Mouse (Mus musculus): Measurements from ENCODE around the gene Rbms3. TPM values are rescaled to one million over a fixed set of nuclear protein-coding genes. Genes with fewer than 3 reads are reported as not detected.

The Rbms3 gene
- polyA plus RNA-seq, 1 experiment from 2014 or later: 38.4 TPM

- no peaks in the 10 kb centered on the region for H3K27me3 ChIP-seq (ENCODE audit: control insufficient read depth, insufficient read depth, low read length)
- 84% methylated on average over 4 of the region's 4 CpGs for WGBS
- H3K4me3 ChIP-seq (ENCODE audit: low read depth, low read length): no peak overlapping the region
- no peaks in the 10 kb centered on the region for H3K4me1 ChIP-seq (replicated peaks; ENCODE audit: control insufficient read depth, insufficient read depth, low read length)
- H3K9me3 ChIP-seq (ENCODE audit: control insufficient read depth, low read length): no peaks in the 10 kb centered on the region
- H3K36me3 ChIP-seq (ENCODE audit: control insufficient read depth, insufficient read depth, low read length): no peaks in the 10 kb centered on the region
- no peak for DNase-seq (ENCODE audit: low spot score)
- ATAC-seq (ENCODE audit: low FRiP score): no peak
- no peak overlapping the region for H3K4me2 ChIP-seq (replicated peaks; ENCODE audit: low read depth, low read length)
- no peak overlapping the region for H3K9ac ChIP-seq (ENCODE audit: low read depth, low read length)
- no peak overlapping the region for H3K27ac ChIP-seq (ENCODE audit: low read depth, low read length)
Measured at GRCm38 (mm10) chr9:117342336-117342735, 287.4 kb downstream of the Rbms3 start.

- Histone ChIP-seq H3K9ac (ENCODE audit: low read depth, low read length) (no peak overlapping the region), H3K9me3 (ENCODE audit: control insufficient read depth, low read length) (no peaks in the 10 kb centered on the region), H3K4me2 (replicated peaks; ENCODE audit: low read depth, low read length) (no peak overlapping the region), H3K27ac (ENCODE audit: low read depth, low read length) (no peak overlapping the region), H3K36me3 (ENCODE audit: control insufficient read depth, insufficient read depth, low read length) (no peaks in the 10 kb centered on the region), H3K27me3 (ENCODE audit: control insufficient read depth, insufficient read depth, low read length) (no peaks in the 10 kb centered on the region), H3K4me1 (replicated peaks; ENCODE audit: control insufficient read depth, insufficient read depth, low read length) (no peaks in the 10 kb centered on the region), H3K4me3 (ENCODE audit: low read depth, low read length) (no peak overlapping the region)
- DNase-seq (ENCODE audit: low spot score) (no peak), ATAC-seq (ENCODE audit: low FRiP score) (no peak)
- WGBS: 87% methylated on average over 5 of the region's 5 CpGs
Measured at GRCm38 (mm10) chr9:117330681-117331080, 299.0 kb downstream of the Rbms3 start.

GRCm38 (mm10) chr9:117319271-117319670 is 310.4 kb downstream of the Rbms3 start:
- DNase-seq (ENCODE audit: low spot score) (no peak), ATAC-seq (ENCODE audit: low FRiP score) (no peak)
- no peak overlapping the region for H3K27ac ChIP-seq (ENCODE audit: low read depth, low read length)
- H3K36me3 ChIP-seq (ENCODE audit: control insufficient read depth, insufficient read depth, low read length): no peaks in the 10 kb centered on the region
- H3K27me3 ChIP-seq (ENCODE audit: control insufficient read depth, insufficient read depth, low read length): no peaks in the 10 kb centered on the region
- H3K4me2 ChIP-seq (replicated peaks; ENCODE audit: low read depth, low read length): no peak overlapping the region
- no peaks in the 10 kb centered on the region for H3K9me3 ChIP-seq (ENCODE audit: control insufficient read depth, low read length)
- no peak overlapping the region for H3K4me3 ChIP-seq (ENCODE audit: low read depth, low read length)
- no peak overlapping the region for H3K9ac ChIP-seq (ENCODE audit: low read depth, low read length)
- WGBS: 87% methylated on average over 3 of the region's 3 CpGs
- H3K4me1 ChIP-seq (replicated peaks; ENCODE audit: control insufficient read depth, insufficient read depth, low read length): no peaks in the 10 kb centered on the region

GRCm38 (mm10) chr9:117318461-117318860 is 311.3 kb downstream of the Rbms3 start:
- H3K36me3 ChIP-seq (ENCODE audit: control insufficient read depth, insufficient read depth, low read length): no peaks in the 10 kb centered on the region
- ATAC-seq (ENCODE audit: low FRiP score) (no peak), DNase-seq (ENCODE audit: low spot score) (no peak)
- no peak overlapping the region for H3K4me3 ChIP-seq (ENCODE audit: low read depth, low read length)
- no peaks in the 10 kb centered on the region for H3K9me3 ChIP-seq (ENCODE audit: control insufficient read depth, low read length)
- no peak overlapping the region for H3K27ac ChIP-seq (ENCODE audit: low read depth, low read length)
- 62% methylated on average over 4 of the region's 4 CpGs for WGBS
- H3K9ac ChIP-seq (ENCODE audit: low read depth, low read length): no peak overlapping the region
- H3K27me3 ChIP-seq (ENCODE audit: control insufficient read depth, insufficient read depth, low read length): no peaks in the 10 kb centered on the region
- H3K4me1 ChIP-seq (replicated peaks; ENCODE audit: control insufficient read depth, insufficient read depth, low read length): no peaks in the 10 kb centered on the region
- H3K4me2 ChIP-seq (replicated peaks; ENCODE audit: low read depth, low read length): no peak overlapping the region

GRCm38 (mm10) chr9:117317251-117317650 is 312.5 kb downstream of the Rbms3 start:
- Histone ChIP-seq H3K27ac (ENCODE audit: low read depth, low read length) (no peak overlapping the region), H3K4me3 (ENCODE audit: low read depth, low read length) (no peak overlapping the region)

GRCm38 (mm10) chr9:117313642-117314041 is 316.1 kb downstream of the Rbms3 start:
- no peak overlapping the region for H3K4me2 ChIP-seq (replicated peaks; ENCODE audit: low read depth, low read length)
- ATAC-seq (ENCODE audit: low FRiP score) (no peak), DNase-seq (ENCODE audit: low spot score) (no peak)
- H3K9me3 ChIP-seq (ENCODE audit: control insufficient read depth, low read length): no peaks in the 10 kb centered on the region
- H3K9ac ChIP-seq (ENCODE audit: low read depth, low read length): no peak overlapping the region
- no peaks in the 10 kb centered on the region for H3K36me3 ChIP-seq (ENCODE audit: control insufficient read depth, insufficient read depth, low read length)
- H3K27ac ChIP-seq (ENCODE audit: low read depth, low read length): no peak overlapping the region
- WGBS: 81% methylated on average over 11 of the region's 11 CpGs
- H3K4me3 ChIP-seq (ENCODE audit: low read depth, low read length): no peak overlapping the region
- H3K27me3 ChIP-seq (ENCODE audit: control insufficient read depth, insufficient read depth, low read length): no peaks in the 10 kb centered on the region
- no peaks in the 10 kb centered on the region for H3K4me1 ChIP-seq (replicated peaks; ENCODE audit: control insufficient read depth, insufficient read depth, low read length)

More at GRCm38 (mm10) chr9:117317251-117317650, 312.5 kb downstream of the Rbms3 start:
- 95% methylated on average over 7 of the region's 7 CpGs for WGBS
- Histone ChIP-seq H3K4me1 (replicated peaks; ENCODE audit: control insufficient read depth, insufficient read depth, low read length) (no peaks in the 10 kb centered on the region), H3K27me3 (ENCODE audit: control insufficient read depth, insufficient read depth, low read length) (no peaks in the 10 kb centered on the region), H3K4me2 (replicated peaks; ENCODE audit: low read depth, low read length) (no peak overlapping the region), H3K9ac (ENCODE audit: low read depth, low read length) (no peak overlapping the region), H3K36me3 (ENCODE audit: control insufficient read depth, insufficient read depth, low read length) (no peaks in the 10 kb centered on the region), H3K9me3 (ENCODE audit: control insufficient read depth, low read length) (no peaks in the 10 kb centered on the region)
- ATAC-seq (ENCODE audit: low FRiP score): no peak
- no peak for DNase-seq (ENCODE audit: low spot score)

GRCm38 (mm10) chr9:117309809-117310208 is 319.9 kb downstream of the Rbms3 start:
- Histone ChIP-seq H3K27me3 (ENCODE audit: control insufficient read depth, insufficient read depth, low read length) (no peaks in the 10 kb centered on the region), H3K4me1 (replicated peaks; ENCODE audit: control insufficient read depth, insufficient read depth, low read length) (no peaks in the 10 kb centered on the region), H3K36me3 (ENCODE audit: control insufficient read depth, insufficient read depth, low read length) (no peaks in the 10 kb centered on the region), H3K4me2 (replicated peaks; ENCODE audit: low read depth, low read length) (no peak overlapping the region), H3K9ac (ENCODE audit: low read depth, low read length) (no peak overlapping the region), H3K27ac (ENCODE audit: low read depth, low read length) (no peak overlapping the region), H3K4me3 (ENCODE audit: low read depth, low read length) (no peak overlapping the region), H3K9me3 (ENCODE audit: control insufficient read depth, low read length) (no peaks in the 10 kb centered on the region)
- no peak for ATAC-seq (ENCODE audit: low FRiP score)
- no peak for DNase-seq (ENCODE audit: low spot score)

GRCm38 (mm10) chr9:117298991-117299390 is 330.7 kb downstream of the Rbms3 start:
- H3K4me1 ChIP-seq (replicated peaks; ENCODE audit: control insufficient read depth, insufficient read depth, low read length): no peaks in the 10 kb centered on the region
- WGBS: 78% methylated on average over 7 of the region's 7 CpGs
- H3K27ac ChIP-seq (ENCODE audit: low read depth, low read length): no peak overlapping the region
- no peak for ATAC-seq (ENCODE audit: low FRiP score)
- H3K27me3 ChIP-seq (ENCODE audit: control insufficient read depth, insufficient read depth, low read length): no peaks in the 10 kb centered on the region
- no peak overlapping the region for H3K4me2 ChIP-seq (replicated peaks; ENCODE audit: low read depth, low read length)
- no peaks in the 10 kb centered on the region for H3K9me3 ChIP-seq (ENCODE audit: control insufficient read depth, low read length)
- no peaks in the 10 kb centered on the region for H3K36me3 ChIP-seq (ENCODE audit: control insufficient read depth, insufficient read depth, low read length)
- H3K4me3 ChIP-seq (ENCODE audit: low read depth, low read length): no peak overlapping the region
- no peak overlapping the region for H3K9ac ChIP-seq (ENCODE audit: low read depth, low read length)
- no peak for DNase-seq (ENCODE audit: low spot score)

- Histone ChIP-seq H3K36me3 (ENCODE audit: control insufficient read depth, insufficient read depth, low read length) (no peaks in the 10 kb centered on the region), H3K4me1 (replicated peaks; ENCODE audit: control insufficient read depth, insufficient read depth, low read length) (no peaks in the 10 kb centered on the region), H3K27ac (ENCODE audit: low read depth, low read length) (no peak overlapping the region), H3K4me2 (replicated peaks; ENCODE audit: low read depth, low read length) (no peak overlapping the region), H3K9me3 (ENCODE audit: control insufficient read depth, low read length) (no peaks in the 10 kb centered on the region), H3K9ac (ENCODE audit: low read depth, low read length) (no peak overlapping the region), H3K4me3 (ENCODE audit: low read depth, low read length) (no peak overlapping the region), H3K27me3 (ENCODE audit: control insufficient read depth, insufficient read depth, low read length) (no peaks in the 10 kb centered on the region)
- ATAC-seq (ENCODE audit: low FRiP score) (no peak), DNase-seq (ENCODE audit: low spot score) (no peak)
- 46% methylated on average over 15 of the region's 15 CpGs for WGBS
Measured at GRCm38 (mm10) chr9:117297662-117298531, 331.8 kb downstream of the Rbms3 start.
